Mouse (Mus musculus) neutrophil, adult 59 days (primary cell): Measurements from ENCODE around the gene BB287469. TPM values are rescaled to one million over a fixed set of nuclear protein-coding genes. Genes with fewer than 3 reads are reported as not detected.

ENCODE experiments used
- total RNA-seq, 2 experiments: library from RNA; stranded (reverse); gene quantifications; 1 replicate in 1 of 2; 2 replicates in 1 of 2; pipeline ENCODE4 v1.2.4; 2023

BB287469 gene
- not detected for total RNA-seq

DNA sequence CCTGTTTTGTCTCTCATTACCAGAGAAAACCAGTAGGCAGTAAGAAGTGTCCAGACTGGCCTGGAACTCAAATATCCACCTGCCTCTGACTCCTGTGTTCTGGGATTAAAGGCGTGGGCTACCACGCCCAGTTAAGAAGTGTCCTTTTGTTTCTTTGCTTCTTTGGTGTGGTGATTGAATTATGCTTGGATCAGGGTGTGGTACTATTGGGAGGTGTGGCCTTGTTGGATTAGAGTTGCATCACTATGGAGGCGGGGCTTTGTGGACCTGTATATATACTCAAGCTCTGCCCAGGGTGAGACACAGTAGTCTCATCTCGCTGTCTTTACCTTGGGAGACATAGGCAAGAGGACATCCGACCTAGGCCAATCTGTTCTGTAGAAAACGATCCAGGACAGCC lies at the start of gene BB287469:
Gene BB287469 (plus strand): TSS at position 301 of the 400 bp plus-strand sequence.

GRCm38 (mm10) chr12:87775655-87776054 lies 40.7 kb upstream of the BB287469 start, which contains the start of gene Gm21319:
Gene Gm21319 (minus strand): TSS chr12:87775755.

DNA sequence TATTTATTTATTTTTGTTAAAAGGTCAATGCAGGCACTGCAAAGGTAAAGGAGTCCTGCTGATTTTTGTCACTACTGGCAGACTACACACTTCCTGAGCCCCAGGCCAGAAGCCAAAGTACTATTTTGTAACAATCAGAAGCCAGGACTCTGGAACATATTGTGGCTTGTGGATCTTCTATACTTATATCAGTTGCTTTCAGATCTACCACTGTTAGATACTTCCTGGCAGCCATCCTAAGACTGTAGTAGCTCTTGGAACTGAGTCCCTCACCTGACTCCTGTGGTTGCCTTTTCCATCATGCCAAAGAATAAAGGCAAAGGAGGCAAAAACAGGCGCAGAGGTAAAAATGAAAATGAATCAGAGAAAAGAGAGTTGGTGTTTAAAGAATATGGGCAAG lies 21.2 kb upstream of the BB287469 start, which contains the start of gene Gm21936:
Gene Gm21936 (plus strand): TSS at position 301 of the 400 bp plus-strand sequence.

DNA sequence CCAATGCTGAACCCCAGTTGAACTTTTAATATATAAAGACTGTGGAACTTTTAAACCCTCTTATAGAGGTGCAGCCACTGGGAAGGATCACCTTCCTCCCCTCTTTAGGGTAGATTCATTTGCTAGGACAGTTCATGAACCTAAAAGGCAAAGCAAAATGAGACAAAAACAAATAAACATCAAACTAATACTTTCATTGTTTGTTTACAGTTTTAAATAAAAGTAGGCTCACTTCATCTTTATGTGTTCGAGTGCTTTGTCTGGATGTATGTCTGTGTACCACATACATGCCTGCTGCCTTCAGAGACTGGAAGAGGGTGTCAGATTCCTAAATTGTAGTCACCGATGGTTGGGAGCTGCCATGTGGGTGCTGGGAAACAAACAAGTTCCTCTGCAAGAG lies 25.9 kb downstream of the BB287469 start, which contains the start of gene Gm2001:
Gene Gm2001 (minus strand): TSS at position 101 of the 400 bp plus-strand sequence.

Other genes starting within 250 kb of the BB287469 start
- not detected for gene Oog1, start 213.9 kb upstream of the BB287469 start, total RNA-seq
- not detected for gene Gm4027, start 197.7 kb upstream of the BB287469 start, total RNA-seq
- gene Gm16381, start 172.0 kb upstream of the BB287469 start, total RNA-seq = not detected
- not detected for gene Gm21319, start 40.8 kb upstream of the BB287469 start, total RNA-seq
- not detected for gene Gm21936, start 21.1 kb upstream of the BB287469 start, total RNA-seq
- gene Gm2001, start 25.8 kb downstream of the BB287469 start, total RNA-seq = not detected
- gene Gm2016, start 57.5 kb downstream of the BB287469 start, total RNA-seq = not detected
- not detected for gene Gm2022, start 78.8 kb downstream of the BB287469 start, total RNA-seq
- not detected for gene Gm2035, start 103.3 kb downstream of the BB287469 start, total RNA-seq
- gene Gm2042, start 137.5 kb downstream of the BB287469 start, total RNA-seq = not detected
- not detected for gene Gm2075, start 195.3 kb downstream of the BB287469 start, total RNA-seq
- gene Gm6803, start 202.2 kb downstream of the BB287469 start, total RNA-seq = not detected
- gene Gm2056, start 210.4 kb downstream of the BB287469 start, total RNA-seq = not detected